Mouse (Mus musculus): Measurements from ENCODE around the gene Mettl27.

DNA sequence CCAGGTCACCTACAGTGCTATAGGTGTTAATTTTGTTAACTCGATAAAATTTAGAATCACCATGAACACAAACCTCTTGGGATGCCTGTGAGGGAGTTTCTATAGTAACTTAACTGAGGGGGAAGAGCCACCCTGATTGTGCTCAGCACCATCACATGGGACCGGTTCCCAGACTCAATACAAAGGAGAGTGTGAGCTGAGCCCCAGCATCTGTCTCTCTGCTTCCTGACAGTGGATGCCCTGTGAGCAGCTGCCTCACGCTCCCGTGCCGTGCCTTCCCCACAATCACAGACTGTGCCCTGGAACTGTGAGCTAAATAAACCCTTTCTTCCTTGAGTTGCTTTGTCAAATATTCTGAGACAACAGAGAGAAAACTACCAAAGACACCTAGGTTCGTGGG is 9.0 kb upstream of the Mettl27 start:
- no peak for TF ChIP-seq POLR2A (IDR thresholded peaks at IDR 0.05; ENCODE audit: borderline replicate concordance, insufficient read depth, low read length)
- TF ChIP-seq CTCF (IDR thresholded peaks at IDR 0.05; ENCODE audit: borderline replicate concordance, insufficient read depth, low read depth, low read length): no peak
